Mouse (Mus musculus): ENCODE measurements around the gene Tmem192.

DNA sequence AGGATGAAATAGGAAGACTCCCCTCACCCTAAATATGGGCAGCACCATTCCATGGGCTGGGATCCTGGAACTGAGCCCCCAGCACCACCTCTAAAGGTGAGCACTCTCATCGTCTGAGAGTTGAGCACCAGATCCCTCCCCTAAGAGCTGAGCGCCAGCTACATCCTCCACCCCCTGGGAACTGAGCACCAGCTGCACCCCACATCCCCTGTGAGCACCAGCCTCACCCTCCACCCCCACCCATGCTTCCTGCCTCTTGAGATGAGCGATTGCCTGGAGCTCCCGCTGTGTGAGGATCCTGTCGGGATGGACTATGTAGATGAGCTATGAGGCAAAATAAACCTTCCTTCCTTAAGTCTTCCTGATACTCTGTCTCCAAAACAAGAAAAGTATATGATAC is 4.0 kb upstream of the Tmem192 start:
- no peak for TF ChIP-seq MYOG (IDR thresholded peaks at IDR 0.05; ENCODE audit: control insufficient read depth, extremely low read depth, insufficient read length)
- no peak for TF ChIP-seq CTCF (IDR thresholded peaks at IDR 0.05; ENCODE audit: control insufficient read depth, insufficient read depth, insufficient read length)
- no peak for TF ChIP-seq USF1 (IDR thresholded peaks at IDR 0.05; ENCODE audit: low read depth)

Measured in C2C12 (cell line).